Mouse (Mus musculus) hindbrain, embryonic 15.5 days (tissue): Measurements from ENCODE around the gene Cwc25. TPM values are rescaled to one million over a fixed set of nuclear protein-coding genes. Genes with fewer than 3 reads are reported as not detected.

ENCODE experiments used
- ATAC-seq: fragments of 200-750 bp; cut with Nextera tagmentation; 2 replicates; pipeline ENCODE4 v1.8.0; 2017; ENCODE audit warnings: low read depth, moderate number of reproducible peaks, moderate TSS enrichment; ENCODE audit not compliant: low FRiP score
- H3K27ac ChIP-seq: fragments of 300-500 bp; sonication (generic); replicated peaks from 2 replicates; pipeline ENCODE4 v1.5.1; 2015; ENCODE audit warnings: mild to moderate bottlenecking, inconsistent platforms
- H3K27me3 ChIP-seq: fragments of 300-500 bp; sonication (generic); 2 replicates; pipeline ENCODE4 v1.6.1; 2015; ENCODE audit warnings: control low read depth, inconsistent platforms
- H3K36me3 ChIP-seq: fragments of 300-500 bp; sonication (generic); 2 replicates; pipeline ENCODE4 v1.6.1; 2015; ENCODE audit warnings: control low read depth, inconsistent platforms
- H3K4me1 ChIP-seq: fragments of 300-500 bp; sonication (generic); replicated peaks from 2 replicates; pipeline ENCODE4 v1.6.1; 2015; ENCODE audit warnings: control low read depth, inconsistent platforms
- H3K4me2 ChIP-seq: fragments of 300-500 bp; sonication (generic); 2 replicates; pipeline ENCODE4 v1.6.1; 2015; ENCODE audit warnings: moderate library complexity, mild to moderate bottlenecking, inconsistent platforms
- H3K4me3 ChIP-seq: fragments of 300-500 bp; sonication (generic); 2 replicates; pipeline ENCODE4 v1.5.1; 2015; ENCODE audit warnings: mild to moderate bottlenecking, inconsistent platforms
- H3K9ac ChIP-seq: fragments of 300-500 bp; sonication (generic); 2 replicates; pipeline ENCODE4 v1.6.1; 2015; ENCODE audit warnings: inconsistent platforms
- H3K9me3 ChIP-seq: fragments of 300-500 bp; sonication (generic); 2 replicates; pipeline ENCODE4 v1.6.1; 2016; ENCODE audit warnings: control low read depth, inconsistent platforms
- WGBS: fragments of 180-500 bp; shearing (Covaris S2); methylation state at CpG from one replicate; pipeline ENCODE4 v1.1.7; 2015; 5-methylcytosine and 5-hydroxymethylcytosine counted together
- polyA plus RNA-seq: library from polyadenylated mRNA; unstranded; fragments of >200 nt; fragmentation: Nextera tagmentation; extraction: Ambion mirVana; gene quantifications from 2 replicates; pipeline ENCODE4 v1.2.1, GENCODE M21; 2015

Cwc25 gene
- polyA plus RNA-seq, 1 experiment from 2014 or later: 16.2 TPM

- H3K27ac ChIP-seq: peak overlapping the region; percentile 17; the same call in 1 of the 2 replicates
Measured at GRCm38 (mm10) chr11:97808093-97808492, 41.7 kb upstream of the Cwc25 start.

GRCm38 (mm10) chr11:97807626-97808025 is 41.3 kb upstream of the Cwc25 start:
- H3K4me2 ChIP-seq: no peak overlapping the region
- H3K9me3 ChIP-seq: no peaks in the 10 kb centered on the region
- no peak overlapping the region for H3K4me3 ChIP-seq
- no peak for ATAC-seq
- no peaks in the 10 kb centered on the region for H3K27me3 ChIP-seq
- 48% methylated on average over 6 of the region's 6 CpGs for WGBS
- H3K27ac ChIP-seq: peak overlapping the region; percentile 17; the same call in 1 of the 2 replicates
- peaks cover 18% of the 10 kb centered on the region for H3K36me3 ChIP-seq
- no peak overlapping the region for H3K9ac ChIP-seq
- peaks cover 95% of the 10 kb centered on the region for H3K4me1 ChIP-seq

More at GRCm38 (mm10) chr11:97808093-97808492, 41.7 kb upstream of the Cwc25 start:
- H3K9ac ChIP-seq: no peak overlapping the region
- no peak overlapping the region for H3K4me3 ChIP-seq
- H3K36me3 ChIP-seq: peaks cover 18% of the 10 kb centered on the region
- H3K27me3 ChIP-seq: no peaks in the 10 kb centered on the region
- no peak for ATAC-seq
- H3K9me3 ChIP-seq: no peaks in the 10 kb centered on the region
- H3K4me1 ChIP-seq: peaks cover 96% of the 10 kb centered on the region
- H3K4me2 ChIP-seq: no peak overlapping the region
- WGBS: 54% methylated on average over 2 of the region's 2 CpGs

GRCm38 (mm10) chr11:97806613-97806964 is 40.2 kb upstream of the Cwc25 start:
- Histone ChIP-seq H3K9ac (no peak overlapping the region), H3K27ac (peak overlapping the region; percentile 47; the same call in 1 of the 2 replicates), H3K4me3 (no peak overlapping the region), H3K9me3 (no peaks in the 10 kb centered on the region), H3K4me1 (peaks cover 95% of the 10 kb centered on the region), H3K4me2 (peak overlapping the region; percentile 26), H3K27me3 (no peaks in the 10 kb centered on the region), H3K36me3 (peaks cover 18% of the 10 kb centered on the region)
- ATAC-seq: no peak
- 41% methylated on average over 7 of the region's 7 CpGs for WGBS

- H3K9ac ChIP-seq: 0 out of 2 replicates have a peak overlapping the region, but pooled peaks have one; percentile 4
- H3K4me2 ChIP-seq: peak overlapping the region; percentile 26
- H3K9me3 ChIP-seq: no peaks in the 10 kb centered on the region
- WGBS: 29% methylated on average over 15 of the region's 15 CpGs
- ATAC-seq: peak; percentile 54
- H3K4me1 ChIP-seq: peaks cover 95% of the 10 kb centered on the region
- H3K4me3 ChIP-seq: 0 out of 2 replicates have a peak overlapping the region, but pooled peaks have one; percentile 3
- H3K36me3 ChIP-seq: peaks cover 18% of the 10 kb centered on the region
- H3K27me3 ChIP-seq: no peaks in the 10 kb centered on the region
- peak overlapping the region; percentile 47 for H3K27ac ChIP-seq
Measured at GRCm38 (mm10) chr11:97805662-97806612, 39.6 kb upstream of the Cwc25 start.

- no peak overlapping the region for H3K4me3 ChIP-seq
- no peak overlapping the region for H3K9ac ChIP-seq
- peaks cover 18% of the 10 kb centered on the region for H3K36me3 ChIP-seq
- H3K4me1 ChIP-seq: peaks cover 88% of the 10 kb centered on the region
- peak overlapping the region; percentile 47 for H3K27ac ChIP-seq
- H3K4me2 ChIP-seq: peak overlapping the region; percentile 26
- no peaks in the 10 kb centered on the region for H3K27me3 ChIP-seq
- WGBS: 28% methylated on average over 9 of the region's 9 CpGs
- peak; percentile 20; the same call in 1 of the 2 replicates for ATAC-seq
- no peaks in the 10 kb centered on the region for H3K9me3 ChIP-seq
Measured at GRCm38 (mm10) chr11:97804841-97805661, 38.7 kb upstream of the Cwc25 start.

GRCm38 (mm10) chr11:97803847-97804246 is 37.5 kb upstream of the Cwc25 start:
- H3K27me3 ChIP-seq: no peaks in the 10 kb centered on the region
- no peak overlapping the region for H3K4me3 ChIP-seq
- no peaks in the 10 kb centered on the region for H3K9me3 ChIP-seq
- no peak overlapping the region for H3K4me2 ChIP-seq
- peaks cover 77% of the 10 kb centered on the region for H3K4me1 ChIP-seq
- H3K36me3 ChIP-seq: peaks cover 16% of the 10 kb centered on the region
- no peak overlapping the region for H3K9ac ChIP-seq
- 84% methylated on average over 5 of the region's 5 CpGs for WGBS
- H3K27ac ChIP-seq: no peak overlapping the region
- no peak for ATAC-seq

- 0 out of 2 replicates have a peak overlapping the region, but pooled peaks have one; percentile 94 for H3K4me3 ChIP-seq
- H3K4me2 ChIP-seq: peak overlapping the region; percentile 83
- 0 out of 2 replicates have a peak overlapping the region, but pooled peaks have one; percentile 97 for H3K27ac ChIP-seq
- no peaks in the 10 kb centered on the region for H3K27me3 ChIP-seq
- no peaks in the 10 kb centered on the region for H3K9me3 ChIP-seq
- peaks cover 69% of the 10 kb centered on the region for H3K4me1 ChIP-seq
- 56% methylated on average over 5 of the region's 6 CpGs for WGBS
- H3K9ac ChIP-seq: no peak overlapping the region
- H3K36me3 ChIP-seq: peaks cover 8% of the 10 kb centered on the region; the same call in 1 of the 2 replicates
- no peak for ATAC-seq
Measured at GRCm38 (mm10) chr11:97802495-97802894, 36.1 kb upstream of the Cwc25 start.

- Histone ChIP-seq H3K36me3 (peaks cover 5% of the 10 kb centered on the region; the same call in 1 of the 2 replicates), H3K27me3 (no peaks in the 10 kb centered on the region), H3K9me3 (no peaks in the 10 kb centered on the region), H3K4me3 (peak overlapping the region; percentile 94), H3K4me1 (peaks cover 67% of the 10 kb centered on the region), H3K4me2 (peak overlapping the region; percentile 83), H3K9ac (no peak overlapping the region), H3K27ac (peak overlapping the region; percentile 97; the same call in 1 of the 2 replicates)
- no peak for ATAC-seq
- 59% methylated on average over 1 of the region's 1 CpGs for WGBS
Measured at GRCm38 (mm10) chr11:97802194-97802470, 35.8 kb upstream of the Cwc25 start.

GRCm38 (mm10) chr11:97801409-97802193 is 35.2 kb upstream of the Cwc25 start:
- WGBS: 37% methylated on average over 8 of the region's 8 CpGs
- H3K27me3 ChIP-seq: no peaks in the 10 kb centered on the region
- peak overlapping the region; percentile 83 for H3K4me2 ChIP-seq
- no peak for ATAC-seq
- H3K27ac ChIP-seq: peak overlapping the region; percentile 97
- H3K4me3 ChIP-seq: peak overlapping the region; percentile 94
- H3K9ac ChIP-seq: peak overlapping the region; percentile 97
- H3K9me3 ChIP-seq: no peaks in the 10 kb centered on the region
- peaks cover 62% of the 10 kb centered on the region for H3K4me1 ChIP-seq
- H3K36me3 ChIP-seq: no peaks in the 10 kb centered on the region

GRCm38 (mm10) chr11:97800691-97801408 is 34.5 kb upstream of the Cwc25 start:
- ATAC-seq: no peak
- Histone ChIP-seq H3K9ac (peak overlapping the region; percentile 97), H3K27ac (peak overlapping the region; percentile 97), H3K9me3 (no peaks in the 10 kb centered on the region), H3K4me1 (peaks cover 54% of the 10 kb centered on the region), H3K27me3 (no peaks in the 10 kb centered on the region), H3K36me3 (no peaks in the 10 kb centered on the region), H3K4me2 (peak overlapping the region; percentile 83), H3K4me3 (peak overlapping the region; percentile 94)
- 9% methylated on average over 17 of the region's 17 CpGs for WGBS
